Mouse (Mus musculus) kidney, embryonic 16.5 days (tissue): ENCODE measurements around the gene Mad2l2. TPM values are rescaled to one million over a fixed set of nuclear protein-coding genes. Genes with fewer than 3 reads are reported as not detected.

Experiments
- ATAC-seq: fragments of 200-750 bp; cut with Nextera tagmentation; 2 replicates; pipeline ENCODE4 v1.8.0; 2017; ENCODE audit warnings: moderate TSS enrichment; ENCODE audit not compliant: low FRiP score, low TSS enrichment
- H3K27ac ChIP-seq: fragments of 300-500 bp; sonication (generic); 2 replicates; pipeline ENCODE4 v1.5.1; 2014; ENCODE audit warnings: low read length
- H3K27me3 ChIP-seq: fragments of 300-500 bp; sonication (generic); 2 replicates; pipeline ENCODE4 v1.6.1; 2014; ENCODE audit warnings: low read length, control low read depth, mixed read lengths; ENCODE audit not compliant: insufficient read depth
- H3K36me3 ChIP-seq: fragments of 300-500 bp; sonication (generic); 2 replicates; pipeline ENCODE4 v1.6.1; 2014; ENCODE audit warnings: low read length, control low read depth, mixed read lengths; ENCODE audit not compliant: insufficient read depth
- H3K4me1 ChIP-seq: fragments of 300-500 bp; sonication (generic); 2 replicates; pipeline ENCODE4 v1.6.1; 2014; ENCODE audit warnings: low read length, control low read depth, mixed read lengths; ENCODE audit not compliant: insufficient read depth
- H3K4me2 ChIP-seq: fragments of 300-500 bp; sonication (generic); replicated peaks from 2 replicates; pipeline ENCODE4 v1.6.1; 2014; ENCODE audit warnings: low read depth, low read length
- H3K4me3 ChIP-seq: fragments of 300-500 bp; sonication (generic); 2 replicates; pipeline ENCODE4 v1.5.1; 2014; ENCODE audit warnings: mild to moderate bottlenecking, low read length
- H3K9ac ChIP-seq: fragments of 300-500 bp; sonication (generic); replicated peaks from 2 replicates; pipeline ENCODE4 v1.6.1; 2014; ENCODE audit warnings: low read length
- H3K9me3 ChIP-seq: fragments of 300-500 bp; sonication (generic); 2 replicates; pipeline ENCODE4 v1.6.1; 2016; ENCODE audit warnings: low read length, control low read depth
- WGBS: fragments of 180-500 bp; shearing (Covaris S2); extraction: QIAGEN DNeasy Blood & Tissue Kit; methylation state at CpG from one replicate; pipeline ENCODE4 v1.1.7; 2014; 5-methylcytosine and 5-hydroxymethylcytosine counted together
- polyA plus RNA-seq: library from polyadenylated mRNA; unstranded; fragments of >200 nt; fragmentation: Nextera tagmentation; extraction: Ambion mirVana; gene quantifications from 2 replicates; pipeline ENCODE4 v1.2.1, GENCODE M21; 2015

Gene Mad2l2
- polyA plus RNA-seq, 1 experiment from 2014 or later, result 70.3 TPM

DNA sequence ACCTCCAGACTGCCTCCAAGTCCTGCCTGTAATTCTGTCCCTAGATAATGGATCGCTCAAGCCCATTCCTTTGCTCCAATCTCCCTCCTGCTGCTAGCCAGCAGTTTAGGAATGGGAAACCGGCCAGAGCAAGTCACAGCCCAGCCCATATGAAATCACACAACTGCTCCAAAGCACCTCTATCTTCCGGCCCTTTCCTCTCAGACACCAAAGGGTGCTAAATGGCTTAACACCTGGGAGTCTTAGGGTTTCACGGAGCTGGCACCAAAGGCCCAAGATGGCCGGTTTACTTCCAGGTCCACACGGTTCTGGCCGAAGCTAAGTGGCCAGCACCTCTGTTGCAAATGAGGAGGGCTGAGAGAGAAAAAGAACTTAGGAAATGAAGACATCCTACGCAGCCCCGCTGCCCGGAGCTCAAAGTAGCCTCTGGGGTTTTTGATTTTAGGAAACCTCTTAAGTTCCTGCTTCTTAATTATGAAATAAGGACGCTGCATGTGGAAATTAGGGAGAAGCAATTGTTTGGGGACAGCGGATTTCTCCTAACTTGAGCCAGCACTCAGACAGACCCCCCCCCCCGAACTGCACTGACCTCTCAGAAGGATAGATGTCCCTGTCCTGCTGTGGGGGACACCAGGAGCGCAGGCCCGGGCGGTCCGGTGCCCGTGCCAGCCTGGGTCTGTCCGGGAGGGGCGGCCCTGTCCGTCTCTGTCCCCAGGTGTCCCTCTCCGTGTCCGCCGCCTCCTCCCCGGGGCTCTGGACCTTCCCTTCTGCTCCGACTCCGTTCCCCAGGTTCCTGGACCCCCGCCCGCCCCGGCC lies 42.9 kb upstream of the Mad2l2 start:
- peak overlapping the region; percentile 68; the same call in 1 of the 2 replicates for H3K27ac ChIP-seq
- peak; percentile 60 for ATAC-seq
- peak overlapping the region; percentile 83 for H3K4me2 ChIP-seq
- peak overlapping the region; percentile 89 for H3K4me3 ChIP-seq
- 2% methylated on average over 30 of the region's 30 CpGs for WGBS
- H3K27me3 ChIP-seq, result no peaks in the 10 kb centered on the region
- H3K9me3 ChIP-seq, result no peaks in the 10 kb centered on the region
- H3K4me1 ChIP-seq, result peaks cover 38% of the 10 kb centered on the region
- peak overlapping the region; percentile 89 for H3K9ac ChIP-seq
- no peaks in the 10 kb centered on the region for H3K36me3 ChIP-seq

DNA sequence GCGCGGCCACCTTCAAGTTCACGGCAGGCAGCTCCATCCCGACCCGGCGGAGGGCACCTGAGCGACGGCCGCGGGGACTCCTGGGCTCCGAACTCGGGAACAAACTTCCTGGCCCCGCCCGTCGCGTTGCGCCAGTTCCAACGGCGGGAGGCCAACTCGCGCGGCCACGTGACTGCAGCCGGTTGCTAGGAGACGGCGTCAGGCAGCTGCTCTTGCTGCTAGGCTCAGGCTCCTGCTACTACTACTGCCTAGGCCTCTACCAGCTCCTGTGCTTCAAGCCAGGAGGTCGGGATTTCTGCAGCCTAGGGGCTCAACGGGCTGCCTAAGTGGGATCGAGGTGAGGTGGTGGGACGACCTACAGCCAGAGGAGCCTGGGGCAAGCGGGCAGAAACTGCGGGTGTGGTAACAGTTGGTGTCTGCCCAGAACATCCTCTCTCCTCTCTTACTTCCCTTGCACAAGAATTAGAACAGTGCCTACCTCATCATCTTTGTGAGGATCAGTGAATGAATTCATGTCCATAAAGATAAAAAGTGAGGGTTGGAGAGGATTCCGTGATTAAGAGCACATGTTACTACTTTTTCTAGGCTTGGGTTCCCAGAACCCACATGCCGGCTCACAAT lies 42.2 kb upstream of the Mad2l2 start, which contains the start of gene Agtrap:
TSS of gene Agtrap (minus strand) at position 125 of the 621 bp plus-strand sequence.
- Histone ChIP-seq H3K27ac (peak within 1 kb of the TSS; percentile 68; the same call in 1 of the 2 replicates), H3K9ac (peak within 1 kb of the TSS; percentile 89), H3K4me1 (peaks cover 35% of the 10 kb centered on the region), H3K4me2 (peak within 1 kb of the TSS; percentile 83), H3K4me3 (peak within 1 kb of the TSS; percentile 89), H3K27me3 (no peaks in the 10 kb centered on the region), H3K9me3 (no peaks in the 10 kb centered on the region), H3K36me3 (no peaks in the 10 kb centered on the region)
- peak; percentile 90 for ATAC-seq
- WGBS, result 6% methylated on average over 34 of the region's 34 CpGs

DNA sequence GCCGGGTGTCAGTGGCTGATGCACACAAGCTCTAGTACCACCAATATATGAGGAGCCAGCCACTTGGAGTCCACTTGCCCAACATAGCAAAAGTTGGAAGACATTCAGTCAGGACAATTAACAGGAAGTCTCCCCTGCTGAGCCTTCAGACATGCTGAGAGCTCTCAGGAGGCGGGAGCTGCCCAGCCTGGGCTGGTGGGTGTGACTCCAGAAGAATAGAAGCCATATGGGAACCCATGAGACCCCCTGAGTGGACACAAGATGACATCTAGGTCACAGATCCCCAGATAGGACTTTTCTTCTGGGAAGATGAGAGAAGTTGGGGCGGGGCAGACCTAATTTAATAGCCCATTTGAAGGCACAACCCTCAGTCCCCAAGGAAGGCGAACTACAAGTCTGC lies 41.0 kb upstream of the Mad2l2 start:
- ATAC-seq, result no peak
- Histone ChIP-seq H3K27me3 (no peaks in the 10 kb centered on the region), H3K4me3 (no peak overlapping the region), H3K9me3 (no peaks in the 10 kb centered on the region), H3K27ac (no peak overlapping the region), H3K36me3 (no peaks in the 10 kb centered on the region), H3K4me1 (peaks cover 24% of the 10 kb centered on the region), H3K4me2 (no peak overlapping the region), H3K9ac (no peak overlapping the region)
- 69% methylated on average over 4 of the region's 4 CpGs for WGBS

DNA sequence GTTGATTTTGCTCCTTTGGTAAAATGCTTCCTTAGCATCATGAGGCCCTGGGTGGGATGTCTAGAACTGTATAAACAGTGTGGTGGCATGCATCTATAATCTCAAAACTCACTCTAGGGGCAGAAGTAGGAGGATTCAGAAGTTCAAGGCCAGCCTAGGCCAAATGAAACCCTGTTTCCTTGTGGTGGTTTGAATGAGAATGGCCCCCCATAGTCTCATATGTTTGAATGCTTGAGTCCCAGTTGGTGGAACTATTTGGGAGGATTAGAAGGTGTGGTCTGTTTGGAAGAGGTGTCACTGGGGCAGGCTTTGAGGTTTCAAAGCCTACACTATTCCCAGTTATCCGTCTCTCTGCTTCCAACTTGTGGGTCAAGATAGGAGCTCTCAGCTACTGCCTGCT lies 39.0 kb upstream of the Mad2l2 start:
- 96% methylated on average over 1 of the region's 1 CpGs for WGBS
- H3K4me2 ChIP-seq, result no peak overlapping the region
- no peak overlapping the region for H3K9ac ChIP-seq
- peaks cover 12% of the 10 kb centered on the region for H3K4me1 ChIP-seq
- no peaks in the 10 kb centered on the region for H3K9me3 ChIP-seq
- no peak for ATAC-seq
- H3K4me3 ChIP-seq, result no peak overlapping the region
- H3K36me3 ChIP-seq, result no peaks in the 10 kb centered on the region
- H3K27me3 ChIP-seq, result no peaks in the 10 kb centered on the region
- H3K27ac ChIP-seq, result no peak overlapping the region

DNA sequence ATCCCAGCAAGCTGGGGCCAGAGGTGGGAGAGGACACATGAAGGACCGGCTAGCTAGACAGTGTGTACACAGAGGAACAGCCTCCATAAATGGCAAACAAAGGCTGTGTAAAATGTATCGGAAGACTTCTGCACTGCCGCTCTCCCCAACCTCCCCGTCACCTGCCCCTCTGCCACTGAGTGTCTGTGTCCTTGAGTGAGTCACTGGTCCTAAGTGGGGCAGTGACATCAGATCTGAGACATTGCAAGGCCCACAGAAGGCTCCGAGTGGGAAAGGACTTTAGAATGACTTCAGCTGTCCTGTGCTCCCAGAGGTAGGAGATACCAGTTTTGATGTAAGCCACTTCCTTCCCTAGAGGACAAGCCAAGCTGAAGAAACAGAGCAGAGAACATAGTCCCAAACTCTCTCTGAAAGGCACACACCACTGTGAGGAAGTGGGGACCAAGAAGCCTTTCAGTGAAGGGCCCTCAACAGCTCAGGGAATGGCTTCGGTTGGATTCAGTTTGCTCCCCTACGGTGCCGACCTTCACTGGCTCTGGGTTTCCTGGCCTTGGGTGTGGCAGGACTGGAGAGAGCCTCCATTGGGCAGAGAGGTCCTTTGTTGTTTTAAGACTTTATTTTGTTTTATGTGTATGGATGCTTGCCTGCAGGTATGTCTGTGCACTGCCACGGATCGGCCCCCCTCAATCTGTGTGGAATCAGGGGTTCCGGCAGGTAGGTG lies 37.5 kb upstream of the Mad2l2 start:
- Histone ChIP-seq H3K4me2 (no peak overlapping the region), H3K4me3 (no peak overlapping the region), H3K27ac (no peak overlapping the region), H3K36me3 (no peaks in the 10 kb centered on the region), H3K4me1 (peaks cover 3% of the 10 kb centered on the region; the same call in 1 of the 2 replicates), H3K9ac (no peak overlapping the region), H3K27me3 (no peaks in the 10 kb centered on the region), H3K9me3 (no peaks in the 10 kb centered on the region)
- no peak for ATAC-seq
- WGBS, result 87% methylated on average over 11 of the region's 11 CpGs

DNA sequence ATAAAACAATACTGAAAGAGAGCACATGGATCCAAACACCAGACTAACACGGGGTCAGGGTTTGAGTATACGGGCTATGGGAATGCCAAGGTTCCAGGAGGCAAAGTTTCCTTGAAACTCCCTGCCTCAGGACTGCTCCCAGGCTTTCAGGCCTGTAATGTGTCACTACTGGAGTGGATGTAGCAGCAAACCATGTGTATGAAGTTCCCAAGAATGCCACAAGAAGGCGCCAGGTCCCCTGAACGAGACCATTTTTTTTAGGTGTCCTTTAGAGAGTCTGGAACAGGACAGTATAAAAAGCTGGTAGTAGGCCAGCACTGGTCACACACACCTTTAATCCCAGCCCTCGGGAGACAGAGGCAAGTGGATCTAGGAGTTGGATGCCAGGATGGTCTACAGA lies 36.0 kb upstream of the Mad2l2 start:
- H3K9ac ChIP-seq, result no peak overlapping the region
- H3K4me3 ChIP-seq, result no peak overlapping the region
- no peak overlapping the region for H3K4me2 ChIP-seq
- 87% methylated on average over 5 of the region's 5 CpGs for WGBS
- no peaks in the 10 kb centered on the region for H3K36me3 ChIP-seq
- no peaks in the 10 kb centered on the region for H3K9me3 ChIP-seq
- ATAC-seq, result no peak
- no peak overlapping the region for H3K27ac ChIP-seq
- H3K4me1 ChIP-seq, result no peaks in the 10 kb centered on the region
- no peaks in the 10 kb centered on the region for H3K27me3 ChIP-seq

DNA sequence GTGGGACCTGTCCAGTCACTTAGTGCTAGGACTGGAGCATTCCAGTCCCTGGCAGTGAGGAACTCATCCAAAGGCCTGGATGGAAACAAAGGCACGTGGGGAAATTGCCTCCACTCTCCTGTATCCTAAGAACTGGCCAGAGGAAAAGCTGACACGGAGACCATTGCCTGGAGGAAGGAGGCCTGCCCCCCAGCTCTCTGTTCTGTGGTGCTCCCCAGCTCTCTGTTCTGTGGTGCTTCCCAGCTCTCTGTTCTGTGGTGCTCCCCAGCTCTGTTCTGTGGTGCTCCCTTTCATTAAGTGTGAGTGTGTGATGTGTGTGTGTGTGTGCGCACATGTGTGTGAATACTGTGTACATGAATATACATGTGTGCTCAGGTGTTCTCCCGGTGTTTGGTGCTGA lies 35.1 kb upstream of the Mad2l2 start:
- Histone ChIP-seq H3K9me3 (no peaks in the 10 kb centered on the region), H3K4me3 (no peak overlapping the region), H3K27ac (no peak overlapping the region), H3K4me2 (no peak overlapping the region), H3K9ac (no peak overlapping the region), H3K36me3 (no peaks in the 10 kb centered on the region), H3K27me3 (no peaks in the 10 kb centered on the region), H3K4me1 (no peaks in the 10 kb centered on the region)
- no peak for ATAC-seq
- 77% methylated on average over 4 of the region's 4 CpGs for WGBS

DNA sequence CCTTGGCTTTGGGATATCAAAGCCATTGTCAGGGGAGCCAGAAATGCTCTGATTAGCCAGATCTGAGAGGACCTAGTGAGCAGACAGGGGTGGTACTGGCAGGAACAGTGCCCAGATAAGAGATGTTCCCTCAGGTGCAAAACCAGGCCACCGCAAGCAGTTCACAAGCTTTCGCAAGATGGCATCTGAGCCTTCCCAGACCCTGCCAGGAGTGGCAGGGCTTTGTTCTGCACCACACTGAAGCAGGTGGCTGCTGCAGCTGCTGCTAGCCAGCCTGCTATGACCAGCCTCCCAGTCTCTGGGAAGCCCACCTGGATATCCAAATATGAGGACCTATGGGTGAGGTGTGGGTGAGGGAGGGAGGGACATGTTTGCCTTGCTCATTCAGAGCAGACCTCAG lies 32.2 kb upstream of the Mad2l2 start:
- 96% methylated on average over 2 of the region's 2 CpGs for WGBS
- Histone ChIP-seq H3K4me1 (no peaks in the 10 kb centered on the region), H3K27me3 (no peaks in the 10 kb centered on the region), H3K36me3 (no peaks in the 10 kb centered on the region), H3K27ac (no peak overlapping the region), H3K4me3 (no peak overlapping the region), H3K4me2 (no peak overlapping the region), H3K9ac (no peak overlapping the region), H3K9me3 (no peaks in the 10 kb centered on the region)
- no peak for ATAC-seq

DNA sequence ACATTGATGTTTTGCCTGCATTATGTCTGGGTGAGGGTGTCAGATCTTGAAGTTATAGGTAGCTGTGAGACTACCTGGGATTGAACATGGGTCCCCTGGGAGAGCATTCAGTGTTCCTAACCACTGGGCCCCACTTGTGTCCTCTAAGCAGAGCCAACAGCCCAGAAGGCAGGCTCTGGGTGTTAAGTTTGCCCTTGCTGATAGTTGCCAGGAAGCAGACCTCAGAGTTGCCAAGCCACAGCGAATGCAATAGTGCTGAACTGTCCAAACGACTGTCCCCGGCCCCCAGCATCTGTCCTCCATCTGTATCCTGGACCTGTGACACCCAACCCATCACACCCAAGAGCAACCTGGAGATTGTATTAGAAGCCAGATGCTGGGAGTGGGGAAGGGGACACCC lies 31.5 kb upstream of the Mad2l2 start:
- no peak overlapping the region for H3K4me2 ChIP-seq
- no peak overlapping the region for H3K27ac ChIP-seq
- H3K27me3 ChIP-seq, result no peaks in the 10 kb centered on the region
- no peak overlapping the region for H3K4me3 ChIP-seq
- 79% methylated on average over 3 of the region's 3 CpGs for WGBS
- no peak for ATAC-seq
- no peak overlapping the region for H3K9ac ChIP-seq
- no peaks in the 10 kb centered on the region for H3K4me1 ChIP-seq
- no peaks in the 10 kb centered on the region for H3K9me3 ChIP-seq
- no peaks in the 10 kb centered on the region for H3K36me3 ChIP-seq
